Mouse (Mus musculus) liver, adult 2 months (tissue): ENCODE measurements around the gene Tsfm. TPM values are rescaled to one million over a fixed set of nuclear protein-coding genes. Genes with fewer than 3 reads are reported as not detected.

Source experiments
- DNase-seq: peaks from one replicate; pipeline ENCODE4 v3.0.0-alpha.2; 2011; ENCODE audit warnings: low read depth, low spot score; ENCODE audit errors: extremely low read depth
- H3K27ac ChIP-seq: fragments of 200-500 bp; replicated peaks from 2 replicates; pipeline ENCODE4 v1.5.1; 2012; ENCODE audit warnings: low read depth, mild to moderate bottlenecking, control low read depth, inconsistent platforms, low read length; ENCODE audit not compliant: insufficient read depth
- H3K27me3 ChIP-seq: fragments of 200-500 bp; 2 replicates; pipeline ENCODE4 v1.6.1; 2012; ENCODE audit warnings: mild to moderate bottlenecking, moderate library complexity, low read length, inconsistent platforms; ENCODE audit not compliant: control insufficient read depth, insufficient read depth
- H3K36me3 ChIP-seq: fragments of 200-500 bp; 2 replicates; pipeline ENCODE4 v1.6.1; 2012; ENCODE audit warnings: low read length, inconsistent platforms; ENCODE audit not compliant: control insufficient read depth, insufficient read depth
- H3K4me1 ChIP-seq: fragments of 200-500 bp; 2 replicates; pipeline ENCODE4 v1.6.1; 2011; ENCODE audit warnings: low read length; ENCODE audit not compliant: control insufficient read depth, insufficient read depth
- H3K4me3 ChIP-seq: fragments of 200-500 bp; 2 replicates; pipeline ENCODE4 v1.5.1; 2011; ENCODE audit warnings: low read depth, mild to moderate bottlenecking, control low read depth, low read length, moderate library complexity; ENCODE audit not compliant: insufficient read depth
- H3K79me2 ChIP-seq: fragments of 200-500 bp; 2 replicates; pipeline ENCODE4 v1.6.1; 2012; ENCODE audit warnings: inconsistent platforms, mild to moderate bottlenecking, low read length, moderate library complexity; ENCODE audit not compliant: control insufficient read depth, insufficient read depth
- H3K9ac ChIP-seq: fragments of 200-500 bp; 2 replicates; pipeline ENCODE4 v1.6.1; 2012; ENCODE audit warnings: low read depth, mild to moderate bottlenecking, control low read depth, inconsistent platforms, low read length
- CTCF ChIP-seq: fragments of 200-500 bp; IDR thresholded peaks from 2 replicates; pipeline ENCODE4 v1.5.1; 2011; ENCODE audit warnings: low read depth, low read length, control low read depth
- POLR2A ChIP-seq: fragments of 200-500 bp; IDR thresholded peaks from 2 replicates; pipeline ENCODE4 v1.6.1; 2011; ENCODE audit warnings: low read length, control low read depth; ENCODE audit not compliant: insufficient read depth; ENCODE audit errors: extremely low read depth
- WGBS: fragments of 180-500 bp; shearing (Covaris S2); methylation state at CpG from one replicate; pipeline ENCODE4 v1.1.7; 2018; 5-methylcytosine and 5-hydroxymethylcytosine counted together
- polyA plus RNA-seq: library from polyadenylated mRNA; depleted of rRNA; stranded (reverse); fragments of >200 nt; gene quantifications from 2 replicates; pipeline ENCODE4 v1.2.3, GENCODE M21; 2012
- total RNA-seq: library from RNA; depleted of rRNA; stranded (reverse); fragments of >200 nt; gene quantifications from 2 replicates; pipeline ENCODE4 v1.2.3, GENCODE M21; 2014

The Tsfm gene
- total and polyA plus RNA-seq, 2 experiments = 17.4 to 21.6 TPM

DNA sequence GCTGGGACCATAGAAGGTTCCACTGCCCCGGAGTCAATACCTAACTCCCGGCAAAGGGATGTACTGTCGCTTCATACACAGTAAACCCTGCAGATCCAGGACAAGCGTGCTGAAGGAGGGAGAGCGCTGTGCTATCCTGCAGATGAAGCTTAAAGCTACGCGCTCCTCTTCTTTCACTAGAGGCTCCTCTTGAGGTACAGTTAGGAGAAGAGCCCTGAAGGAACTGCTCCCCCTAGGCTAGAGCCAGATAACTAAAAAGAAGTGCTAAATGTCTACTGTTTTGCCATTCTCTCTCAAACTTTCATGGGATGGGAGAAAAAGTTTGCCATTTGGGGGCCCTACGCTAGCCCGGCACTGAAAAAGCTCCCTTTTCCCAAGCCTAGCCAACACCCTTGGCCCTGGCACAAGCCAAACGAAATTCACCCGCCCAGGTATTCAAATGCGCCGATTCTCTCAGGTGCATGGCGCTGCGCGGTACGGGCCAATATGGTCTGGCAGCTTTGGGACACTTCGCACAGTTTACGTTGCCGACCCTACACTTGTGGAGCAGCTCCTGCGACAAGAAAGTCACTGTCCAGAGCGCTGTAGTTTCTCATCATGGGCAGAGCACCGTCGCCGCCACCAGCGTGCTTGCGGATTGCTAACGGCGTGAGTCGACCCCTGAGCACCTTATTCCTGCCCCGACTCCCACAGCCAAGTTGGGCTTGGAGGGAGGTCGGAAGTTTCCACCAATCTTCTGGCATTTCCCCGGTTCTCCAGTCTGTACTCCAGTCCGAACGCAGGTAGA lies 18.2 kb upstream of the Tsfm start:
- Histone ChIP-seq H3K36me3 (no peaks in the 10 kb centered on the region), H3K27ac (no peak overlapping the region), H3K4me3 (no peak overlapping the region), H3K4me1 (no peaks in the 10 kb centered on the region; the same call in 1 of the 2 replicates), H3K27me3 (peaks cover 20% of the 10 kb centered on the region), H3K9ac (no peak overlapping the region), H3K79me2 (no peaks in the 10 kb centered on the region)
- DNase-seq = no peak
- TF ChIP-seq CTCF (no peak), POLR2A (no peak)
- WGBS = 6% methylated on average over 35 of the region's 35 CpGs

GRCm38 (mm10) chr10:127047954-127048353 lies 17.3 kb upstream of the Tsfm start, which contains the start of gene Cyp27b1:
TSS of gene Cyp27b1 (plus strand) at chr10:127048250.
- Histone ChIP-seq H3K36me3 (no peaks in the 10 kb centered on the region), H3K79me2 (no peaks in the 10 kb centered on the region), H3K4me3 (no peak within 1 kb of the TSS), H3K27me3 (peaks cover 20% of the 10 kb centered on the region), H3K4me1 (no peaks in the 10 kb centered on the region; the same call in 1 of the 2 replicates), H3K27ac (no peak within 1 kb of the TSS), H3K9ac (no peak within 1 kb of the TSS)
- TF ChIP-seq POLR2A = no peak
- no peak for TF ChIP-seq CTCF
- 38% methylated on average over 5 of the region's 5 CpGs for WGBS
- no peak for DNase-seq

DNA sequence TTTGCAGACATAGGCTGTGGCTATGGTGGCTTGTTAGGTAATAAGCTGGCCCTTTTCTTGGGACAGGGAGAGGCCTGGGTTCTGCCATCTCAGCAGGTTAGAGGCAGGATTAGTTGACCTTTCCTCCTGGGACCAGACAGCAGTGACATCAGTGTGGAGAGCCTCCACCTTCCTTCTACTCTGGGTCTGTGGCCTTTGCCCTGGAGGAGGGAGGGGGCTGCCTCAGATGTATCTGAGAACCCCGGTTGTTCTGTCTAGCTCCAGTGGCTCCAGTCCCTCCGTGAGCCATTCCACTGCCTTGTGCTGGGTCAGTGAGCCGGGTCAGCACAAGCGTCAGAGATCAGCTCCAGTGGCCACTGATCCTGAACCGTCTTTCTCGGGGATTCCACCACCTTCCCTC lies 12.5 kb upstream of the Tsfm start:
- 93% methylated on average over 6 of the region's 6 CpGs for whole genome bisulfite sequencing
- no peaks in the 10 kb centered on the region for H3K79me2 ChIP-seq
- no peak for DNase-seq
- peaks cover 5% of the 10 kb centered on the region; the same call in 1 of the 2 replicates for H3K4me1 ChIP-seq
- no peaks in the 10 kb centered on the region for H3K36me3 ChIP-seq
- peaks cover 4% of the 10 kb centered on the region; the same call in 1 of the 2 replicates for H3K27me3 ChIP-seq
- H3K4me3 ChIP-seq = no peak overlapping the region
- no peak overlapping the region for H3K9ac ChIP-seq
- no peak for TF ChIP-seq CTCF
- TF ChIP-seq POLR2A = no peak
- H3K27ac ChIP-seq = no peak overlapping the region

- DNase-seq = no peak
- no peak for TF ChIP-seq POLR2A
- TF ChIP-seq CTCF = no peak
- Histone ChIP-seq H3K4me3 (peak overlapping the region; percentile 84), H3K27me3 (no peaks in the 10 kb centered on the region), H3K79me2 (no peaks in the 10 kb centered on the region), H3K9ac (peak overlapping the region; percentile 24; the same call in 1 of the 2 replicates), H3K27ac (no peak overlapping the region), H3K36me3 (no peaks in the 10 kb centered on the region), H3K4me1 (peaks cover 5% of the 10 kb centered on the region; the same call in 1 of the 2 replicates)
- WGBS = 28% methylated on average over 5 of the region's 5 CpGs
These were observed 12.0 kb upstream of the Tsfm start for GRCm38 (mm10) chr10:127042468-127043115.

- Histone ChIP-seq H3K79me2 (no peaks in the 10 kb centered on the region), H3K4me3 (peak overlapping the region; percentile 84), H3K27me3 (no peaks in the 10 kb centered on the region), H3K9ac (peak overlapping the region; percentile 71), H3K4me1 (peaks cover 5% of the 10 kb centered on the region; the same call in 1 of the 2 replicates), H3K36me3 (no peaks in the 10 kb centered on the region), H3K27ac (no peak overlapping the region; the same call in 1 of the 2 replicates)
- WGBS = under 1% methylated on average over 44 of the region's 44 CpGs
- DNase-seq = peak; percentile 70
- TF ChIP-seq CTCF (no peak), POLR2A (no peak)
These were observed 11.2 kb upstream of the Tsfm start for GRCm38 (mm10) chr10:127041774-127042338.
